Mouse (Mus musculus): ENCODE measurements around the gene Smyd3.

The Smyd3 gene

DNA sequence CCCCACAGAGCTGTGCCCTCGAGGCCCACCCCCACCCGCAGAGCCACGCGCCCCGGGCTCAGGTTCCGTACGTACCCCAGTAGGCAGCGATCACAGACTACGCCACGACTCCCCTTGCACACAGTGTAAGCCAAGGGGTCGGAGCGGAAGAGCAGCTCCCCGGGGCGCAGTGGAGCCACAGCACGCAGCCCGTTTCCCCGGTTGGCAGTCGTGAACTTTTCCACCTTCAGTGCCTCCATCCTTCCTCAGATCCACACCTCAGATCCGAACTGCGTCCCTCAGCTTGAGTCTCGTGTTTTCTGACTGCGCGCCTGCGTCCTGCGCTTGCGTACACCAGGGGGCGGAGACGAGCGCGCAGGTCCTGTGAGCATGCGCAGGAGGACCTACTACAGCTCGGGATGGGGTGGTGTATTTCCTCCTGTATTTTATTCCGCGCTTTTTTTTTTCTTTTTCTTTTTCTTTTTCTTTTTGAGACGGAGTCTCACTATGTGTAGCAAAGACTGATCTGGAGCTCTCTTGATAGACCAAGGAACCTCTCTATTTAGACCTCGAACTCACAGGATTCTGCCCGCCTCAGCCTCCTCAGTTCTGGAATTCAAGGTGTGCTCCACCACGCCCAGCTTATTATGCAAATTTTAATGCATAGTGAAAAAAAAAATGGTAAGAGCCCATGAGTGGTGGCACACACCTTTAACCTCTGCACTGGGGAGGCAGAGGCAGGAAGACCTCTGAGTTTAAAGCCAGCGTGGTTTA is at the start of gene Smyd3:
Gene Smyd3 (minus strand): TSS at position 329 of the 753 bp plus-strand sequence.
- DNase-seq (ENCODE audit: low read depth in 2 of 2, low spot score in 2 of 2), result peak; percentile 72 to 82

DNA sequence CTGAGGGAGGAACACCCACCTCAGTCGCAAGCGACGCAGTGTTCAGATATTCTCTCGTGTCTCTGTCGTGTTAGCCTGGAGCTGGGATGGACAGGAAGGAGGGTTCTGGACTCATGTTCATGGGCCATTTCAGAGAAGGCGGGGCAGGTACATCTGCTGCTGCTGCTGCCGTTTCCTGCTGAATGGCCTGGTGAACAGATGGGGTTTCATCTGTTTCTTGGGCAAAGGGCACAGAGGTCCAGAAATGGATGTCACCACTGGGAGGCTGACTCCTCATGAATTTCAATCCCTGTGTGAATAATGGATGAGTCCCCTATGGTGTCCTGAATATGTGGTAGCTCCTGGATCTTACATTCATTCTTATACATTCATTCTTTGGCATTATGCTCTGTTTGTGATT is 49.7 kb upstream of the Smyd3 start:
- no peak for DNase-seq (ENCODE audit: low read depth in 2 of 2, low spot score in 2 of 2)

DNA sequence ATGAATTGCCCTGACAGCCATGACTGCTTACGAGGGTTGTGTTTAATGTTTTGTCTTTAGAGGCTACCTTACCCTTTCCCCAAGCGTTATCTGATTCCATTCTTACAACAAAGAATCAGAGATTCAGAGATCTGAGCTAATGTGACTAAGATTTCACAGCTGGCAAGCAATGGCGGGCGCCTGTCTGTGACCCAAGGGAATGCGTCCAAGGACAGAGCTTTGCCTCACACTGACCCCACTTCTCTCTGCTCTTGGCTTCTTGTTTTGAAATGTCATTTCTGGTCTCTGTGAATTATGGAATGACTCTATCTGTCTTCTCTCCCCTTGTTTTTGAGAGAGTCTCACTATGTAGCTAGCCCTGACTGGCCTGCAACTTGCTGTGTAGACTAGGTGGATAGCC is 46.1 kb upstream of the Smyd3 start:
- no peak for DNase-seq (ENCODE audit: low read depth in 2 of 2, low spot score in 2 of 2)

DNA sequence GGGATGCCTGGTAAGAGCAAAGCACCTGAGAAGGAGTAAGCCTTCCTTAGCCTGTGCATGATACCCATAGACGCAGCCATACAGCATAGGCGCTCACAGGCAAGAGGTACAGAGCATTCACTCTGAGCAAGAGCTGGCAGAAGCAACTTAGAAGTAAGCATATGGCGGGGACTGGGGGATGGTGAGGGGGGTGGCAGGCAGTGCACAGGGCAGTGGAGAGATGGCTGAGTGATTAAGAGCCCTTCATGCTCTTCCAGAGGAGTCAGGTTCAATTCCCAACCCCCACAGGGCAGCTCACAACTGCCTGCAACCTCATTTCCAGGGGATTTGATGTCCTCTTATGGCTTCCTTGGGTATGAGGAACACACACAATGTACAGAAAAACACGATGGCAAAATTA is 45.4 kb upstream of the Smyd3 start:
- DNase-seq (ENCODE audit: low read depth in 2 of 2, low spot score in 2 of 2), result no peak

DNA sequence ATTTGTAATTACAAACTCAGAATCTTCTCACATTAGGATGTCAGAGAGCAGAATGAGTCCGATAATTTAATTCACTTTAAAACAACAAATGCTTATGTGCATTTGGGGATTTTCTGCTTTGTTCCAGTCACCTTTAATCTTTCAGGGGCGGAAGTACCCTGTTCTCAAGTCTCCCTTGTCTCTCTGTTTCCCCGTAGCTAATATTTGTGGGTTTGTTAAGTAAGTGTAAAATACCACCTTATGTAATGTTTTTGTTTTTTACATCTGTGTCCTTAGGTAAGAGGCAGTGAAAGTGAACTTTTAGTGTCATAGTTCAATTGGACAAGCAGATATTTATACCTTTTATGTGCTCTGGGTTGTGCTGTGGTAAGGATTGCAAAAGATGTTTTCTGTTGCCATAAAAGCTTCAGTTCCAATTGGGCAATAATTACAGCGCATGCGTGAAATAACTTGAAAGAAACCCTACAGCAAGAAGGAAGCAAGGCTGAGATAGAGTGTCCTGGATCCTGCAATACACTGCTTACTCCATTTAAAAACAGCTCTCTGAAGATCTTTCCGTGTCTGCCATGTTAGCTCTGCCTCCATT is 43.1 kb upstream of the Smyd3 start:
- no peak for DNase-seq (ENCODE audit: low read depth in 2 of 2, low spot score in 2 of 2)

DNA sequence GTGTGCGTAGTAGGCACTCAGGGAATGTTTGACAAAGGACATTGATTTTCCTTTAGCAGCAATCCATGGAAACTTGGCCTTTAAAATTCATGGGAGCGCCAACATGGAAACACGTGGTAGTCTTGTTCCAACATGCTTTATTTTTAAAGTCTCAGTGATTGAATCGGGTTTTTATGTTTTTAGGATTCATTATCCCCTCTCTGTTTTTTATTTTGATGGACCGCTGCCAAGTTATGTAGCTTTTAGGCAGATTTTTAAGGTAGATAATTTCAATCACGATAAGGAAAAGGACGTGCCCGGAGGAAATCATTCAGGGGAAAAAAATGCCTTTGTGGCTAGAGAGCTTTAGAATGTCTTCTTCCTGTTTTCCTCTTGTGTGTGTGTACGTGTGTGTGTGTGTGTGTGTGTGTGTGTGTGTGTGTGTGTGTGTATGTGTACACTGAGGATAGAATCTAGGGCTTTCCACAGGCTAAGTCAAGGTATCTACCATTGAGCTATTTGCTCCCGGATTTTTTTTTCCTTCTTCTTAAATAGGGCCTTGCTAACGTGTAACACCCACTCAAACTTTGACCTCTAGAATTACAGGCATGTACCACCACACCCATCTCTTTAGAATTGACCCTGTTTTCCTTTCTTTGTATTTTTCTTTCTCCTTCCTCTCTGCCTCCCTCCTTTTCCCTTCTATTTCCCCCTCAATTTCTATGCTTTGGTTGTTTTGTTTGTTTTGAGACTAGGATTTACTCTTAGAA is 41.8 kb upstream of the Smyd3 start:
- DNase-seq (ENCODE audit: low read depth in 2 of 2, low spot score in 2 of 2), result no peak

DNA sequence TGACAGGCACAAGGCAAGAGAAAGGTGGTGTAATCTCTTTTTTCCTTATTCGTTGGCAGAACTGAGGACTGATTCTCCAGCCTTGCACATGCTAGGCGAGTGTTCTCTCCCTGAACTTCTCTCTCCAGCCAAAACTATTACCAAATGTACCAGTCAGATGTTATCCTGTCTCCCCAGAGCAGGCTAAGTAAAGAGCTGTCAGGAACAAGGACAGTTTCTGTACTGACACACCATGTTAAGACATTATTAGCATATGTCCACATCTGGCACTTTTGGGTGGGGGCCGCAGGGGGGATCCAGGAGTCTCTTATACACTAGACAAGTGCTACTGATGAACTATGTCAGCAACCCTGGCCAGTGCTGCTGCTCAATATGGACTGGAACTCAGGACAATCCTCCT is 39.1 kb upstream of the Smyd3 start:
- no peak for DNase-seq (ENCODE audit: low read depth in 2 of 2, low spot score in 2 of 2)

DNA sequence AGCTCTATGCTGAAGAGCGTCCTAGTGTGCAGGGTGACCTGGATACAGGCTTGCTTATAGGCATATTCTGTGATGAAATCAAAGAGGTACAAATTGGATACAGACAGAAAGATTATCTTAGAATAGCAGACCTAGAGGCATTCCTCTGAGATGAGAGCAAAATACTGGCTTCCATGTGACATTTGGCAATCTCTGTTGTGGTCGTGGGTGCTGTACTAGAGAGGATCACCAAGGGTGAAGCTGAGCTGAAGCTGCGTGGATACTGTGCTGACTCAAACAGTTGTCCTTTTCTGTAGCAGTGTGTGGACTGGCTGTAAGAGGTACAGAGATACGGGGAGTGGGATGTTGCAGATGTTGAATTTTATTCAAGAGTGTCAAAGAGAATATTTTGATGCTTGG is 36.1 kb upstream of the Smyd3 start:
- DNase-seq (ENCODE audit: low read depth in 2 of 2, low spot score in 2 of 2), result no peak

DNA sequence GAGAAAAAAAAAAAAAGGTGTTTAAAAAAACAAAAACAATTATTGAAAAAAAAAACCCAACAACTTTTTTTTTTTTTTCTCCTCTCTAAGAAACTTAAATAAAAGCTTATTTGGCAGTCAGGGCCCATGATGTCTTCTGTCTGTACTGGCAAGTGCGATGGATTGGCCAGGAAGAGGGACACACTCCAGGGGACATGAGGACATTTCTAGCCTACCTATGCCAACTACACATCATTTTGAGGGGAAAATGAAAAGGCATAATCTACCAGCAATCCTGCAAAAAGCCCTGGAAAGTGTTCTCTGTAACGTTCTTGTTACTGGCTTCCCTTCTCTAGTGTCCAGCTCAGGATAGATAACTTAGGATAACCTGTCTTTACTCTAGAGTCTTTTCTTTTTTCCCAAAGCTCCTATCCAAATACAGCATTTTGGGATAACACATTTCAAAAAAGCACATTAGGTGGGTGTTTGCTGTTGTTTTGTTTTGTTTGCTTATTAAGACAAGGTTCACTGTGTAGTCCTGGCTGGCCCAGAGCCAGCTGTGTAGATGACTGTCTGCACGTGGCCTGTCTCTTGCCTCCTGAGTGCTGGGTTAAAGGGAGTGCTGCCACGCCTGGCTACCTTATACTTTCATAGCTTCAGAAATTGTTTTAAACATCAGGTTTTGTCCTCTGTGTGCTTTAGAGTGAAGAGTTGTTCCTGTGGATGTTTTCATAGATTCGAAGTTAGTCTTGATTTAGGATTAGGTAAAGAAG is 35.5 kb upstream of the Smyd3 start:
- DNase-seq (ENCODE audit: low read depth in 2 of 2, low spot score in 2 of 2), result no peak

DNA sequence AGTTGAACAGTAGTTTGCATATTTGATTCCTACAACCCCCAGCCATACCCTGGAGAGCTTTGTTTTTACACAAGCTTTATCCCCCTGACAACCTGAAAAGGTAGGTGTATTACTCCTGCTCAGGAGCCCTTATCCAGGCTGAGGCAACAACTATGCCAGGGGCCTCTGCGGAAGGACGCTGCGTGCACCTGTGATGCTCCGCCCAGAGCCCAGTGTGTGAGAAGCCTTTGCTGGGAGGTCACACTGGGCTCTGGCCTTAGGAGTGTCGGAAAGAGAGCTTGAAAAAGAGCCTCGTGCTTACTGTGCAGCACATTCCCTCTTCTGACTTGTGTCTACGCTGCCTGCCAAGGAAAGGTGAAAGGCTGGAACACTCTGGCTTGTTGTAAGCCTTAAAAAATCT is 34.9 kb upstream of the Smyd3 start:
- DNase-seq (ENCODE audit: low read depth in 2 of 2, low spot score in 2 of 2), result no peak

DNA sequence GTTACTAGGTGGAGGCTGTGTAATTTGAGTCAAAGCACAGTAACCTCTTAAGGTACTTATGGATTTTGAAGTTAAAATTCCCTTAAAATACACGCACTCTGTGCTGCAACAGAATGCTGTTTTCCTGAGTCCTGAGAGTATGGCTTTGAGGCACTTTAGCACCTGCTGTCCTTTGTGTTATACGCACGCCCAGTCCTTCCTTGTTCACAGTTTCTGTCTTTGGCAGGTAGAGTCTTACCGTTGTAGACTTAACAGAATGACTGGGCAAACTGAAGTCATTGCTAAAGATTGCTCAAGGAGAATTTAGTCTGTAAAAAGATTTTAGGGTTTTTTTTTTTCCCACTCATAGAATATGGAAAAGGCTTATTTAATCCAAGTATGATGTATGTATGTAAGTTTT is 34.1 kb upstream of the Smyd3 start:
- no peak for DNase-seq (ENCODE audit: low read depth in 2 of 2, low spot score in 2 of 2)

DNA sequence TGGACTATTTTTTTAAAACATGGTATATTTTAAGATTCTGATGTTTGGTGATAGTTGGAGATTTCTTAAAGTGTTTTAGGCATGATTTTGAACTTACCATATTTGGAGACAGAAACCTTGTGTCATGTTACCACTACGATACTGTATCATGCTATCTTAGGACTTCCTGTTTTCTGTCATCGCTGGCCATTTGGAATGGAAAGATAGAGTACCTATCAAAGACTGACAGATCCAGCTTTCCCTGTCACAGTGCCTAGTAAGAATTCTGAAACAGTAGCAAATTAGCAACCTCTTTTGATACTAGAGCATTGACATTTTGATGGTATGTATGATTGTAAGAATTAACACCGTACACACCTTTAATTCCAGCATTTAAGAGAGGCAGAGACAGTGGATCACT is 33.5 kb upstream of the Smyd3 start:
- no peak for DNase-seq (ENCODE audit: low read depth in 2 of 2, low spot score in 2 of 2)

DNA sequence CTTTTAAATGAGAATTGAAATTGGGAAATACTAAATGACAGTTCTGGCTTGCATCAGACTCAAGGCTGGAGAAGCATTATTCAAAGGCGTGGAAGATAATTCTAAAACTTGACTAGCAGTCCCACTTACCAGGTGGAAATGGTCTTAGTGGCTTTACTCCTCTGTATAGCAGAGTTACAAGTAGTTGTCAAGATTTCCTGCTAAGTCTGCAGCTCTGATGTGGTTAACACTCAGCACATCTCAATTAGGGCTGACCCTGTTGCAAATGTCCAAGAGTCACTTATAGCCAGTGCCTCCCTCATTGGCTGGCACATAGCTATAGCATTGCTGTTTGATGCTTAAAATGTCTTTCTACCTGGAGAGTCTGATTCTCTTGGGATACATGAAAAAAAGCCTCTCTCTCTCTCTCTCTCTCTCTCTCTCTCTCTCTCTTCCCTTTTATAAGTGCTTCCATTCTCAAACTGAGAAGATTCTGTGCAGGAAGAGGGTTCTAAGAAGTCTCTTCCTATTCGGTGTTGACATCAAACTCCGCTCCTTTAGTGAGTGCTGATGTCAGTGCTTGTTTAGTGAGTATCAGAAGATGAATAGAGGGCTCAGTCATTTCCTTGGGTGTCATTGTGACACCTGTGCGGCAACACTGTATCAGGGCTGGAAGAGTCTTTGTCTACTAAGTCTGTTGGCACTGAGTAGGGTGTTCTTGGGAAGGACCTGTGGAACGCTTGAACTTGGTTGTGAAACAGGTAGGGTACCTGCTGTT is 31.3 kb upstream of the Smyd3 start:
- peak; percentile 30 to 38 for DNase-seq (ENCODE audit: low read depth in 2 of 2, low spot score in 2 of 2)

DNA sequence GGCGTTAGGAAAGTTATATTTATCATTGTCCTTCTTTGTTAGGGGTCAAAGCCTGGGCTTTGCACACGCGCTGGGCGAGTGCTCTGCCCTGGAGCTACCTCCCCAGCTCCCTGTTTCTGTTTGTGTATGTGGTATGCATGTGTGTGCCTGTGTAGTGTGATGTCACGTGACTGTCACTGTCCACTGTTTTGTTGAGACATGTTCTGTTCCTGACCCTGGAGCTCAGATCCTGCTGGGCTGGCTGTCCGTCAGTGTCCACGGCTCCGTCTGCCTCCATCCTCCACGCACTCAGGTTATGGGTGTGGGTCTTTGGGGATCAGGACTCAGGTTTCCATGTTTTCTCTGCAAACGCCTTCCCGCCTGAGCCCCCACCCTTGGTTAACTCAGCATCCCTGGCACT is 30.4 kb upstream of the Smyd3 start:
- DNase-seq (ENCODE audit: low read depth in 2 of 2, low spot score in 2 of 2), result no peak

DNA sequence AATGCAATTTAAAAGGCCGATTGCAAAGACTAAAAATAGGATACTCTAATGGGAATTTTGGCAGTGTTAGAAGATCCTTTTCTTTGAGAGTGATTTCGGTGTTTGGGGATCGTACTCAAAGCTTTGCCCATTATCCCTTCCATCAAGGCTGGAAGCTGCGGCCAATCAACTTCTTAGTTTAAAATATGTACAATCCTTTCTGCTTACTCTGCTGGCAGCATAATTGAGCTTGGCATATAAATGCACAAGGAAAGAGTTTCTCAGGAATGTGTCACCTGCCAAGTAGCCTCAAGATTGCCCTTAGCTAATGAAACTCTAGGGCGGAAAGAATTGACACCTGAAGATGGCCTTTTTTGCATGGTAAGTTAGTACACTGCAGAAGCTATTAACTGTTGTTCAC is 29.3 kb upstream of the Smyd3 start:
- no peak for DNase-seq (ENCODE audit: low read depth in 2 of 2, low spot score in 2 of 2)

DNA sequence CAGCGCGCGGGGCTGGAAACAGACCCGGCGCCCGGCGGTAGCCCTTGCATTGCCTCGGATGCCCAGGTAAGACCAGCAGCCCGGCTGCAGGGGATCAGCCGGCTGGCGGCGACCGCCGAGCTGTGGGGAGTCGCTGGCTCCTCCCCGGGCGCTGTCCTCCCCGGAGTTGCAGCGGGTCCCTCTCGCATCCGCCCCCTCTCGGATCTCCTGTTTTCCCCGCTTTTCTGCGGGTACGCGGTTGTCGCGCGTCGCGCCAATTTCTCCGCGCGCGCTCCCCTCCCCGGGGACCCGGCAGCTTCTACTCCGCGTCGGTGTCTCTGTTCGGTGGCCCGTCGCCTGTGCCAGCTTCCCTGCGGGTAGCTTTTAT is 28.7 kb upstream of the Smyd3 start:
- DNase-seq (ENCODE audit: low read depth in 2 of 2, low spot score in 2 of 2), result peak in 1 of 2 experiments; percentile 55

DNA sequence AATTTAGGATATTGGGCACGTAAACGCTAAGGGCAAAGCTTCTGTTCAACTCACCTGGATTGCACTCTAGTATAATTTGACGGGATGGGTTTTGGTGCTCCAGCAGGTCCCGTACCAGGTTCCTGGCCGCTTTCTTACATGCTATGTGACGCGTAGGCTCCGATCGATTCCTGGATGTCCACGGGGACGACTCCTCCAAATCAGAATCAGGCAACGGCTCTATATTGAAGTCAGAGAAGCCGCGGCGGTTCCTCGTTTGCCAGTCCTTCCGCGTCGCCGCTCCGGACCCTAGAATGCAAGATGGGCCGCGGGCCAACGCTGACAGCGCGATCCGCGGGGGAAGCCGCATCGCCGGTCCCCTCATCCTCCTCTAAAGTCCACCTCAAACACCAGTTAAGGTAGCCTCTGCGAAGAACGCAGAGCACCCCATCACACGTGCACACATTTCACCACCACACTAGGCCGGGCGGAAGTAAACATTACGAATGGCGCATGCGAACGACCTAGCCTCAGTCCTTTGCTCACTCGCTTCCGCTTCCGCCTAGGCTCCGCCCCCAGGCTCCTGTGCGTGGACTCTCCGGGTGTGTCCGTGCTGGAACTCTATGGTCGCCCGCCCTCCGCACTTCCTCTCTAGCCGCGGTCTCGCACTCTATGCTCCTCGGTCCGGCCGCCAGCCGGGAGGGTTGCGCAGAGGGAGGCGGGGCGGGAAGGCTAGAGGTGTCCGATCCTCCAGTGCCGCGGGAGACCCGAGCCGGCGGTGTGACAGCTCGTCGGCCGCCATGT is 28.1 kb upstream of the Smyd3 start, which contains the start of the genes Tfb2m and Cnst:
Gene Tfb2m (minus strand): TSS at position 500 of the 783 bp plus-strand sequence.
Gene Cnst (plus strand): TSS at position 603 of the 783 bp plus-strand sequence.
- DNase-seq (ENCODE audit: low read depth in 2 of 2, low spot score in 2 of 2), result peak; percentile 92

DNA sequence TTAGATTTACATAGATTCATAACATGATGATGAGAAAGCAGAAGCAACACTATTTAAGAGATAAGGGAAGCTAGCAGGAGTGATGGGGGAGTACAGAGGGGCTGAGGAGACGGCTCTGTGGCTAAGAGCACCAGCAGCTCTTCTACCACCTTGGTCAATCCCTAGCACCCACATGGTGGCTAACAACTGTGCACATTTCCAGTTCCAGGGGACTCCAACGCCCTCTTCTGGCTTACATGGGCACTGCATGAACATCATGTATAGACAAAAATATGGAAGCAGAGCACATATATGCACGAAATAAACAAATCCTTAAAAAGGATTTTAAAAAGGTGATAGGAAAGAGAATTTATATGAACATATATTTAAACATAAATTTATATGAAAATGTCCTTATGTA is 23.7 kb upstream of the Smyd3 start:
- peak in 1 of 2 experiments; percentile 24 for DNase-seq (ENCODE audit: low read depth in 2 of 2, low spot score in 2 of 2)

DNA sequence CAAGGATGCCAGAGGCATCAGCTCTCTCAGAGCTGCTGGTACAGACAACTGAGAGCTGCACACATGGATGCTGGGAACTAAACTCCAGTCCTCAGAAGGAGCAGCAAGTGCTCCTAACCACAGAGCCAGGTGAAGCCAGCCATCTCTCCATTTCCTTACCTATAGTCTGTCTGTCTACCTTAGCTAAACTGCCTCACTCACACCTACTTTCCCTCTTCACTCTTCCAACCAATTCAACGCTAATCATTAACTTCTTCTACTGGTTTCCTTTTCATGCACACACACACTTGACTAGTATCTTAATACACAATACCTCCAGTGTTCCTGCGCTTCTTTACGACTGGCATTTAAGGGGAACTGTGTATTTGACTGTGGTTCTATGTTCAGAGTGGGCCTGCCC is 22.0 kb upstream of the Smyd3 start:
- DNase-seq (ENCODE audit: low read depth in 2 of 2, low spot score in 2 of 2), result no peak

DNA sequence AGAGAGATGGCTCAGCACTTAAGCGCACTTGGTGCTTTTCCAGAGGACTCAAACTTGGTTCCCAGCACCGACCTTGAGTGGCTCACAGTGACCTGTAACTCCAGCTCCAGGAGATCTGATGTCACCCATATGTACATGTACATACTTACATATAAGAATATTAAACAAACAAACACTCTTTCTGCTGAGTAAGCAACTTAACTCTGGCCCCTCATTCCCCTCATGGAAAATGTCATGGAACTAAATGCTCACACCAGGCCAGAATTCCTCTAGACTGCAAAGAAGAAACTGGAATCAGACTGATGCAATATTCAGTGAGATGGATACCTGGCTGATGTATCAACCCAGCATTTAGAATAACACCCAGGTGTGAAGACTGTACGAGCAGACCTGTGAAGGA is 21.2 kb upstream of the Smyd3 start:
- no peak for DNase-seq (ENCODE audit: low read depth in 2 of 2, low spot score in 2 of 2)

All from CD8-positive naive resting alpha-beta T cell, adult 2 months (primary cell).